Mouse (Mus musculus) hindbrain, postnatal 0 days (tissue): ENCODE measurements at regions not wholly inside any gene's neighbourhood (a gene's known extent, or its start where the extent isn't known, plus 50 kb on each side); places are given as distances from the start of the nearest gene placed in this dataset.

Experiments
- ATAC-seq: fragments of 200-750 bp; cut with Nextera tagmentation; 2 replicates; pipeline ENCODE4 v1.8.0; 2017; ENCODE audit warnings: mild to moderate bottlenecking, moderate TSS enrichment, moderate library complexity
- DNase-seq: peaks from one replicate; pipeline ENCODE4 v3.0.0-alpha.2; 2015; ENCODE audit warnings: low spot score
- H3K27ac ChIP-seq: fragments of 300-500 bp; sonication (generic); 2 replicates; pipeline ENCODE4 v1.5.1; 2014; ENCODE audit warnings: mild to moderate bottlenecking
- H3K27me3 ChIP-seq: fragments of 300-500 bp; sonication (generic); 2 replicates; pipeline ENCODE4 v1.6.1; 2014; ENCODE audit warnings: low read length, mixed read lengths; ENCODE audit not compliant: insufficient read depth
- H3K36me3 ChIP-seq: fragments of 300-500 bp; sonication (generic); 2 replicates; pipeline ENCODE4 v1.6.1; 2014; ENCODE audit warnings: low read length, mixed read lengths; ENCODE audit not compliant: insufficient read depth
- H3K4me1 ChIP-seq: fragments of 300-500 bp; sonication (generic); 2 replicates; pipeline ENCODE4 v1.6.1; 2014; ENCODE audit warnings: antibody characterized with exemption, low read length, mixed read lengths; ENCODE audit not compliant: insufficient read depth
- H3K4me2 ChIP-seq: fragments of 300-500 bp; sonication (generic); 2 replicates; pipeline ENCODE4 v1.6.1; 2014; ENCODE audit warnings: low read depth, mild to moderate bottlenecking, low read length, moderate library complexity, mixed read lengths
- H3K4me3 ChIP-seq: fragments of 300-500 bp; sonication (generic); 2 replicates; pipeline ENCODE4 v1.5.1; 2014; ENCODE audit warnings: low read length
- H3K9ac ChIP-seq: fragments of 300-500 bp; sonication (generic); replicated peaks from 2 replicates; pipeline ENCODE4 v1.6.1; 2014; ENCODE audit warnings: mild to moderate bottlenecking, low read length, moderate library complexity, mixed read lengths
- H3K9me3 ChIP-seq: fragments of 300-500 bp; sonication (generic); 2 replicates; pipeline ENCODE4 v1.6.1; 2016; ENCODE audit warnings: low read length, mixed read lengths
- CTCF ChIP-seq: IDR thresholded peaks from 2 replicates; pipeline ENCODE4 v1.5.1; 2016; ENCODE audit warnings: antibody characterized with exemption, control low read depth, low read depth
- WGBS: fragments of 180-500 bp; shearing (Covaris S2); extraction: QIAGEN DNeasy Blood & Tissue Kit; methylation state at CpG from one replicate; pipeline ENCODE4 v1.1.7; 2014; 5-methylcytosine and 5-hydroxymethylcytosine counted together

DNA sequence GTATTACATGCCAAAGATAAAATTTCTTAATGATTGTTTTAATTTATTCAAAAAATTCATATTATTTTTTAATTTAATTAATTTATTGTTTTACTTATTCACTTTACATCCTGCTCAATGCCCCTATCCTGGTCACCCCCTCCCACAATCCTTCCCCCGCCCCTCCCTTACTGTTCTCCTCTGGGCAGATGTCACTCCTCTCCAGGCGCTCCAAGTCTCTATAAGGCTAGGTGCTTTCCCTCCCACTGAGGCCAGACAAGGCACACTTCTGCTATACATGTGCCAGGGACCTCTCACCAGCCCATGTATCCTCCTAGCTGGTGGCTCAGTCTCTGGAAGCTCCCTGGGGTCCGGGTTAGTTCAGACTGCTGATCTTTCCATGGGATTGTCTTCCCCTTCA lies 458.0 kb upstream of the Robo1 start:
- WGBS = 94% methylated on average over 3 of the region's 3 CpGs
- DNase-seq (no peak), ATAC-seq (no peak)
- H3K4me3 ChIP-seq = no peak overlapping the region
- no peaks in the 10 kb centered on the region for H3K27me3 ChIP-seq
- H3K36me3 ChIP-seq = no peaks in the 10 kb centered on the region
- H3K27ac ChIP-seq = no peak overlapping the region
- H3K4me2 ChIP-seq = no peak overlapping the region
- H3K9me3 ChIP-seq = no peaks in the 10 kb centered on the region
- TF ChIP-seq CTCF = no peak
- no peak overlapping the region for H3K9ac ChIP-seq
- no peaks in the 10 kb centered on the region for H3K4me1 ChIP-seq

DNA sequence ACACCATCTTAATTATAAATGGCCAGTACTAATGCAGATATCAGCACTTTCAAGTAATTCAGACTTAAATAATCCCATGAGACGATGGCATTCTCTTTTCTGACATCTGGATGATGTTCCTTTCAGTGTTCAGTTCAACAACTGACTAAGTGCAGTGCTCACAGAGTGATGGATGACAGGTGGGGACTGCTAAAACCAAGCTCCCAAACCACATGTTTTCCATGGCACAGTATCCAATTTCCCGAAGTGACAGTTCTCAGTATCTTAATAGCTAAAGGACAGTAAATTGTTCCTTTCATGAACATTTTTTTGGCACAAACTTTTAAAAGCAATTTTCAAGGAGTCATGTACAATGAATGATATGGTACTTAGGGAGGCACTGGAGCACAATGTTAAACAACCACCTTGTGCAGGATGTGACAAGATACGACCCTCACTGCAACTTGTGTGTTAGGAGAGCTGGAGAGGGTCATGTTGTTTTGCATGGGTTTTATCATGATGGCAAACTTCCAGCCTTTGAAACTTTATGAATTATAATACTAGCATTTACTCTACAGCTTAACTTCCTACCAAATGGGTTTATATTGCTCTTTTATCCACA lies 456.4 kb upstream of the Robo1 start:
- 68% methylated on average over 3 of the region's 3 CpGs for WGBS
- Histone ChIP-seq H3K36me3 (no peaks in the 10 kb centered on the region), H3K4me3 (no peak overlapping the region), H3K4me1 (no peaks in the 10 kb centered on the region), H3K9me3 (no peaks in the 10 kb centered on the region), H3K9ac (no peak overlapping the region), H3K4me2 (no peak overlapping the region), H3K27ac (no peak overlapping the region), H3K27me3 (no peaks in the 10 kb centered on the region)
- no peak for TF ChIP-seq CTCF
- DNase-seq = no peak
- ATAC-seq = no peak

DNA sequence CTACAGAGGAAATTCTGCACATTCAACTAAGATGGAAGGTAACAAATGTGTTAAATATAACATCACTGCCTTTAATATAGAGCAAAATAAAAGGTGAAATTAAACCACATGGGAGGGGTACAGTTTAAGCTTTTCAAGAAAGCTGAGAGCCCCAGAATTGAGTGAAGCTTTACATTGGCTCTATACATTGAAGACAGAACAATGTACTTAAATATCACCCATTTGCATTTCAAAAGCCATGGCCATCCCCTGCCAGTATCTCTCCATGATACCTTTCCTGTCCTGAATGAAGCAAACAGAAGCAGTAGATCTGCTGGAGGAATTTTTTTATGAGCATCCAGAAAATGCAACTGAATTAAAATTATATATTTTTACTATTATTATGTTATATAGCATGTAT lies 450.2 kb upstream of the Robo1 start:
- H3K27me3 ChIP-seq = no peaks in the 10 kb centered on the region
- ATAC-seq = no peak
- H3K27ac ChIP-seq = no peak overlapping the region
- no peak overlapping the region for H3K4me3 ChIP-seq
- H3K4me2 ChIP-seq = no peak overlapping the region
- H3K36me3 ChIP-seq = no peaks in the 10 kb centered on the region
- no peaks in the 10 kb centered on the region for H3K4me1 ChIP-seq
- H3K9ac ChIP-seq = no peak overlapping the region
- no peak for TF ChIP-seq CTCF
- DNase-seq = no peak
- H3K9me3 ChIP-seq = no peaks in the 10 kb centered on the region

DNA sequence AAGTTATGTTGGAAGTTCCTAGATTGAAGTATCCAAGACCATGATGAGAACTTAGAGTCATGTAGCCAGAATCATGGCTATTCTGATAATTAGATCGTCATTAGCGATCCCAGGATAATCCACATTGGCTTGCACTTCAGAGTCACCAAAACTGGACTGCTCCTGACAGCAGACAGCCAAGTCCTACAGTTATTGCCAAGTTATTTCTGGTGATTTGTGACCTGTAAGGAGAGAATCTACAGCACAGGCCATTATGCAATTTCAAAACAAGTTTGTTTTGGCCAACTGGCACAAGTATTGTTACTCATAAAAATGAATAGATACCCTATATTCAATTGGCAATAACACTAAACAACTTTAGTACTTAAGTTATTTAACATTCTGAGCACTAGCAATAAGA lies 447.9 kb upstream of the Robo1 start:
- Histone ChIP-seq H3K27me3 (no peaks in the 10 kb centered on the region), H3K4me1 (no peaks in the 10 kb centered on the region), H3K27ac (no peak overlapping the region), H3K36me3 (no peaks in the 10 kb centered on the region), H3K9ac (no peak overlapping the region), H3K9me3 (no peaks in the 10 kb centered on the region), H3K4me3 (no peak overlapping the region), H3K4me2 (no peak overlapping the region)
- ATAC-seq (no peak), DNase-seq (no peak)
- no peak for TF ChIP-seq CTCF
- 86% methylated on average over 2 of the region's 2 CpGs for WGBS

DNA sequence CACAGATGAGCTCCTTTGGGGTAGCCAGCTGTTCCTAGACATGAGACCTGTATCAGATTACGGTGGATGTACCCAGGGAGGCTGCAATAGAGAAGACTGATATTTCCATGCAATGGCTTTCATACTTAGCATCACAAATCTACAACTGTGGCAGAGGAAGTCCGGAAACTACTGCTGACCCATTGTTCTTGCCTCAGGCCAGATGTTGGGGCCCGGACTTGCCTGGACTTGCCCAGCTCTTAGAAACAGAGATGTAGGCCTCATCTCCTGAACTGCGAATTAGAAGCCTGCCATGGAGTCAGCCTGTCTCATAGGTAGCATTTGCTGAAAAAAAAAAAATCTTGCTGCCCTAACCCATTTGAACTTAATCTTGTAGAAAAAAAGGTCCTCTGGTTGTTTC lies 422.4 kb upstream of the Robo1 start:
- TF ChIP-seq CTCF = no peak
- H3K4me2 ChIP-seq = no peak overlapping the region
- no peaks in the 10 kb centered on the region for H3K4me1 ChIP-seq
- H3K27ac ChIP-seq = no peak overlapping the region
- 80% methylated on average over 4 of the region's 4 CpGs for WGBS
- no peak for ATAC-seq
- H3K4me3 ChIP-seq = no peak overlapping the region
- DNase-seq = no peak
- H3K9me3 ChIP-seq = no peaks in the 10 kb centered on the region
- no peaks in the 10 kb centered on the region for H3K36me3 ChIP-seq
- no peaks in the 10 kb centered on the region for H3K27me3 ChIP-seq
- no peak overlapping the region for H3K9ac ChIP-seq

DNA sequence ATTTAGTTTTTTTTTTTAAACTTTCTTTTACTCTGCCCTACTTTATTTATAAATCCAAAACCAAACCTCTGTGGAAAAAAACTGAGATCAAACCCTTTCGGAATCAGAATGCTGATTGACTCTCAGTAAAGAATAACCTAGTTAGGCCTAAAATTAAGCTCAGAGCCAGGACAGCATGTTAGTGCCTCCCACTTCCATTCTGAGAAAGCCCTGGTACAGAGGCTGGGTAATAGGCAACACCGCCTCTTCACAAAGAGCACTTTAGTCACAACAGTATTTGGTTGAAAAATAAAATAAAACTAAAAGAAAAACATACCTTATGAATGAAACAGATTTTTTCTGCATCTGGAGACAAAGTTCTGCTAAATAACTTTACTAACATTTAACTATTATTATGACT lies 418.4 kb upstream of the Robo1 start:
- Histone ChIP-seq H3K9me3 (no peaks in the 10 kb centered on the region), H3K27ac (no peak overlapping the region), H3K9ac (no peak overlapping the region), H3K27me3 (no peaks in the 10 kb centered on the region), H3K4me3 (no peak overlapping the region), H3K4me2 (no peak overlapping the region), H3K4me1 (no peaks in the 10 kb centered on the region), H3K36me3 (no peaks in the 10 kb centered on the region)
- TF ChIP-seq CTCF = no peak
- WGBS = 71% methylated on average over 2 of the region's 2 CpGs
- no peak for ATAC-seq
- no peak for DNase-seq

DNA sequence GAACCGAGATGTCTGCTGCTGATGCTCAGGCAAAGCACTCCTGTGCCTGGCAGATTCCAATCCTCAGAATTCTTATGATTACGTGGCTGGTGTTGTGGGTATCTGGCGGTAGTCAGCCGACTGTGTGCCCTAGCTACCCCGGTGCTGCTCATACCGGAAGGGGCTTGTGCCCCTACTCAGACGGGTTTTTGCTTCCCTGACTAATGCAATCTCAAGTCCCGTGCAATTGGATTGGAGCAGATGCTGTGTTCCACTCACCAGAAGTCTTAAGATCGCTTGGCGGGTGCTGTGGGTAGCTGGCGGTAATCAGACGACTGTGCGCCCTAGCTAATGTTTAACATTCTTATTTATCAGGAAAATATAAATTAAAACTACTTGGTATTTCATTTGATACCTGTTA lies 385.0 kb upstream of the Robo1 start:
- ATAC-seq = no peak
- Histone ChIP-seq H3K4me1 (no peaks in the 10 kb centered on the region), H3K9ac (no peak overlapping the region), H3K27me3 (no peaks in the 10 kb centered on the region), H3K4me3 (no peak overlapping the region), H3K9me3 (no peaks in the 10 kb centered on the region), H3K27ac (no peak overlapping the region), H3K36me3 (no peaks in the 10 kb centered on the region), H3K4me2 (no peak overlapping the region)
- no peak for DNase-seq
- WGBS = 90% methylated on average over 13 of the region's 13 CpGs
- TF ChIP-seq CTCF = no peak
